Mouse (Mus musculus) embryonic facial prominence, embryonic 12.5 days (tissue): ENCODE data around the gene Cox19. TPM values are rescaled to one million over a fixed set of nuclear protein-coding genes. Genes with fewer than 3 reads are reported as not detected.

Source experiments
- ATAC-seq: fragments of 200-750 bp; cut with Nextera tagmentation; 2 replicates; pipeline ENCODE4 v1.8.0; 2017; ENCODE audit not compliant: insufficient number of reproducible peaks, insufficient read depth, low FRiP score, low TSS enrichment
- H3K27ac ChIP-seq: fragments of 300-500 bp; sonication (generic); 2 replicates; pipeline ENCODE4 v1.5.1; 2016; ENCODE audit warnings: mild to moderate bottlenecking
- H3K27me3 ChIP-seq: fragments of 300-500 bp; sonication (generic); 2 replicates; pipeline ENCODE4 v1.6.1; 2016; ENCODE audit warnings: mild to moderate bottlenecking, moderate library complexity
- H3K36me3 ChIP-seq: fragments of 300-500 bp; sonication (generic); 2 replicates; pipeline ENCODE4 v1.6.1; 2016; ENCODE audit warnings: mild to moderate bottlenecking
- H3K4me1 ChIP-seq: fragments of 300-500 bp; sonication (generic); 2 replicates; pipeline ENCODE4 v1.6.1; 2016
- H3K4me2 ChIP-seq: fragments of 300-500 bp; sonication (generic); replicated peaks from 2 replicates; pipeline ENCODE4 v1.6.1; 2016; ENCODE audit warnings: mild to moderate bottlenecking, moderate library complexity
- H3K4me3 ChIP-seq: fragments of 300-500 bp; sonication (generic); 2 replicates; pipeline ENCODE4 v1.5.1; 2016; ENCODE audit warnings: mild to moderate bottlenecking
- H3K9ac ChIP-seq: fragments of 300-500 bp; sonication (generic); 2 replicates; pipeline ENCODE4 v1.6.1; 2016; ENCODE audit warnings: mild to moderate bottlenecking, moderate library complexity
- H3K9me3 ChIP-seq: fragments of 300-500 bp; sonication (generic); 2 replicates; pipeline ENCODE4 v1.6.1; 2016; ENCODE audit warnings: mild to moderate bottlenecking, moderate library complexity
- WGBS: fragments of 180-500 bp; shearing (Covaris S2); methylation state at CpG from one replicate; pipeline ENCODE4 v1.1.7; 2016; 5-methylcytosine and 5-hydroxymethylcytosine counted together
- polyA plus RNA-seq: library from polyadenylated mRNA; unstranded; fragments of >200 nt; fragmentation: Nextera tagmentation; extraction: Ambion mirVana; gene quantifications from 2 replicates; pipeline ENCODE4 v1.2.1, GENCODE M21; 2016

Gene Cox19
- polyA plus RNA-seq, 1 experiment from 2014 or later, result 110 TPM

DNA sequence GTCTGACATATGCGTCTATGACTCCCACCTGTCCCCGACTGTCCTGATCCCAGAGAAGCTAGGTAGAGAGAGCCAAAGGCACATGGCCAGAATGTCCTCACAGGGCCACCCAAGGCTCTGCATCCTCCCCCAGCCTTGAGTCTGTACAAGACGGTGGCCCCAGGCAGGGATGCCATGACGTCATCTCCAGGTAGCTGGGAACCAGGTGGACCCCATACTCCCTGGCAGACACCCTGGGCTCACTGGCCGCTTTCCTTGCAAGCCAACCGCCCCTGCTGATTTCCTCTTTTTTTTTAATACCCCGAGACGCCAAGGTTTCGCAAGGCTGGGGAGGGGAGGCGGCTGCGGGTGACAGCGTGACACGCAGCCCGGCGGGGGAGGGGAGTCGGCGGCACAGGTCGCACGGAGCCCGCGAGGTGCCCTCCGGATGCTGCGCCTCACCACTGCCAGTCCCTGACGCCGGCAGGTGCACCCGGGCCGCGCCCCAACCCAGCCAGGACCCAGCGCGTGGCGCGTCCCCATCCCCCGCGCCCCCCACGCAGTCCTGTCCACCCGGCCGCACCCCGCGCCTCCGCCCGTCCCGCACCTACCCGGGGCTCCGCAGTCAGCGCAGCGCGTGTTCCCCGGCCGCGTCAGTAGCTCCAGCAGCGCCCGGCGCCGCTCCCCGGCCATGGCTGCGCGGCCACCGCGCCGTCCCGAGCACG is 26.4 kb downstream of the Cox19 start:
- peak; percentile 10; the same call in 1 of the 2 replicates for ATAC-seq
- Histone ChIP-seq H3K27ac (no peak overlapping the region), H3K9ac (peak overlapping the region; percentile 67), H3K4me2 (peak overlapping the region; percentile 98), H3K36me3 (no peaks in the 10 kb centered on the region), H3K4me3 (peak overlapping the region; percentile 54), H3K27me3 (peaks cover 48% of the 10 kb centered on the region), H3K9me3 (no peaks in the 10 kb centered on the region), H3K4me1 (peaks cover 6% of the 10 kb centered on the region; the same call in 1 of the 2 replicates)
- 2% methylated on average over 60 of the region's 62 CpGs for WGBS

DNA sequence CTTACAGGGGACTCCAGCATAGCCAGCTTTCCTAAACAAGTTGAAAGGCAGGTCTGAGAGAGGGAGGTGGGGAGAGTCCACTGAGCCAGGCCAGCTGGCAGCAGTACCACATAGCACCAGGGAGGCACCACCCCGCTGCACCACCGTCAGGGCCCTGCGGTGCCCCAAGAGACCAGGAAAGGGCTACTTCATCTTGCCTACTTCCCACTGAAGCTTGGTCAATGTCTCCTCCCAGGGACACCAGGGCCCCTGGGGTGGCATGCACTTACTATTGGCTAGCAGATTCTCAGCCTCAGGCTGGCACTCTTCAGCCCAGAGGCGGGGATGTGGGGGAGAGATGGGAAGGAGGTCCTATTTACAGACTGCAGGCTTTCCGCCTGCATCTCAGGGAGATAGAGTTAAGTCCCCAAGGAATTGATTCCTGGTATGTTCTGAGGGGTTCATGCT is 27.1 kb downstream of the Cox19 start:
- H3K9ac ChIP-seq, result no peak overlapping the region
- no peaks in the 10 kb centered on the region for H3K9me3 ChIP-seq
- no peak overlapping the region for H3K4me2 ChIP-seq
- no peak overlapping the region for H3K27ac ChIP-seq
- H3K4me3 ChIP-seq, result no peak overlapping the region
- peaks cover 48% of the 10 kb centered on the region for H3K27me3 ChIP-seq
- no peak for ATAC-seq
- H3K36me3 ChIP-seq, result no peaks in the 10 kb centered on the region
- 73% methylated on average over 5 of the region's 5 CpGs for WGBS
- H3K4me1 ChIP-seq, result peaks cover 6% of the 10 kb centered on the region; the same call in 1 of the 2 replicates

DNA sequence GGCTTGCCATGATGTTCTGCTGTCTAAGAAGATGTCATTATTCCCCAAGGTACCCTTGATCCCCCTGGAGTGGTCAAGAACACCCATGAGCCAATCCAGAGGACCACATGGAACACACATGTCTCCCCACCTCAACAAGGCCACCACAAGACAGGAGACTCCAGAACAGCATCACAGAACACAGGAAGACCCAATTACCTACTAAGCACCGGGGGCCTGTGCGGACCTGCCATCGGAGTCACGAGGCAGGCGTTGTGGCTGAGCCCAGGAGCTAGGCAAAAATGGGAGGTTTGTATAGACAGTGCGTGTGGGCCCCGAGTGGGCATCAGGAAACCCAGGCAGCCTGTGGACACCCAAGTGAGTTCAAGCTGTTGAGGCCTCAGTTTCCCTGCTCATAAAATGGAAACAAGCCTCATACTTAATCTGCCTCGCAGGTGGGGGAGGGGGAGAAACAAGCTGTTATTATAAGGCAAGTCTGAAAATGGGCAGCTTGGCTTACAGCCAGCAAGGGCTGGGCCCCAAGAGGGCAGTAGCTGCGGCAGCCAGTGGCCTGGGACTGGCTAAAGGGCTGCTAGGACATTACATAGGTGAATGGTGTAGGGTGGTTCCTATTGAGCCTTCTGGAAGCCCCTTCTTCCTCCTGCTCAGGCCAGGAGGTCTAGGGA is 27.8 kb downstream of the Cox19 start:
- Histone ChIP-seq H3K9me3 (no peaks in the 10 kb centered on the region), H3K4me2 (no peak overlapping the region), H3K27me3 (peaks cover 48% of the 10 kb centered on the region), H3K27ac (no peak overlapping the region), H3K4me1 (peaks cover 6% of the 10 kb centered on the region; the same call in 1 of the 2 replicates), H3K4me3 (no peak overlapping the region), H3K9ac (no peak overlapping the region), H3K36me3 (no peaks in the 10 kb centered on the region)
- ATAC-seq, result no peak
- WGBS, result 82% methylated on average over 9 of the region's 9 CpGs

DNA sequence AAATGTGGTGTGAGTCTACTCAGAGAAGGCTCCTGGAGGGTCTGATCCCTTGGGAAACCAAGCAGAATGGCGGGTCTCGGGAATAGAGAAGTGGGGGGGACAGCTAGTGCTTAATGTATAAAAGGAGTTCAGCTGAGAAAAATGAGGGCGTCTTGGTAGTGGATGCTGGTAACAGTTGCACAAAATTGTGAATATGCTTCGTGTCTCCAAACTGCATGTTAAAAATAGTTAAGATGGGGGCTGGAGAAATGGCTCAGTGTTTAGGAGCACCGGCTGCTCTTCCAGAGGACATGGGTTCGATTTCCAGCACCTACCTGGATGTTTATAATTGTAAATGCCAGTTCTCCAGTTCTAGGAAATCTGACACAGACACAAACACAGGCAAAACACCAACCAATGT is 29.9 kb downstream of the Cox19 start:
- no peak overlapping the region for H3K9ac ChIP-seq
- H3K9me3 ChIP-seq, result no peaks in the 10 kb centered on the region
- 78% methylated on average over 6 of the region's 6 CpGs for WGBS
- H3K4me2 ChIP-seq, result no peak overlapping the region
- H3K27me3 ChIP-seq, result peaks cover 36% of the 10 kb centered on the region
- peaks cover 6% of the 10 kb centered on the region; the same call in 1 of the 2 replicates for H3K4me1 ChIP-seq
- no peak overlapping the region for H3K27ac ChIP-seq
- no peak overlapping the region for H3K4me3 ChIP-seq
- no peaks in the 10 kb centered on the region for H3K36me3 ChIP-seq
- ATAC-seq, result no peak

DNA sequence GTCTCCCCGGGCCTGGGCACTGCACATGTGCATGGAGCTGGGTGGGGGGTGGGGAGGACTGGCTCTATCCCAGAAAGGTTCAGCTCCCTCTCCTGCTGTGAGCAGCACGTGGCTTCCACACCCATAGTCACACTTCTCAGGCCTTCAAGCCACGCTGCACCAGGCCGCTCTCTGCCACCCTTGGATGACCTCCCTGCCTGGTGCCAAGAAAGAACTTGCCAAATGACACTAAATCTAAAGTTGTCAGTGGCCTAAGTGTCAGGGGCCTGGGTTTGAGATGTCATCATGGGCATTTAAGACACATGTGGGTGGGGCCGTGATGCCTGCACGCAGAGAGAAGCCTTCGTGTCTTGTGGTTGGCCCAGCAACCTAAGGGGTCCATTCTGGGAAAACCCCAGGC is 30.8 kb downstream of the Cox19 start:
- Histone ChIP-seq H3K4me2 (no peak overlapping the region), H3K9ac (no peak overlapping the region; the same call in 1 of the 2 replicates), H3K4me1 (peaks cover 6% of the 10 kb centered on the region; the same call in 1 of the 2 replicates), H3K36me3 (no peaks in the 10 kb centered on the region), H3K27me3 (peaks cover 27% of the 10 kb centered on the region), H3K4me3 (no peak overlapping the region), H3K9me3 (no peaks in the 10 kb centered on the region), H3K27ac (no peak overlapping the region)
- 80% methylated on average over 7 of the region's 7 CpGs for WGBS
- no peak for ATAC-seq

DNA sequence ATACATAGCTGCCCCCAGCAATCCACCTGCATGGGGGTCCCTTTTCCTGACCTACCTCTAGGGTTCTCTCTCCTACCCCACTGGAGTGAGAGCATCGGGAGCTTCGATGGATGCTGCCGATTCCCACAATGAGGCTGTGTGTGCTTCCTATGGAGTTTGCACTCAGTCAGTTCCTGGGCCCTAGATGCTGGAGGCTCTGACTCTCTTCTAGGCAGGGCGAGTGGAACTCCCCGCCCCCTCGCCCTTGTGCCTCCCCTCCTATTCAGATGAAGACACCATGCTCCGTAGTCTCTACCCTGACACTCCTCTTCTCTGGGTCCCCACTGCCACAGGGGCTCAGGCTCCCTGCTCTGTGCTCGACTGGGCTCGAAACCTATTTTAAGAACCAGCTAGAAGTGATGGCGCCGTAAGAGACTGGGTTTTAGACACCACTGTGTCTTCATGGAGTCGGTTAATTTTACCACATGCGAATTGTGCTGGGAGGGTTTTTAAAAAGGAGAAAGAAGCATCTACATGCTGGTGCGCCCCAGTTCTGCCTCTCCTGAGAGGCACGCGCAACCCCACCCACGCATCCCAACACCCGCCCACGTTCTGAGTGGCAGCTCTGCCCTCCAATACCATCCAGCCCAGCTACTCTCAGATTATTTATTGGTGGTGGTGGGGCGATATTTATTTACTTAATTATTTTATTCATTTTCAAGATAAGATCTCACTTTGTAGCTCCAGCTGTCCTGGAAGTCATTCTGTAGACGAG is 33.3 kb downstream of the Cox19 start:
- Histone ChIP-seq H3K27me3 (peaks cover 4% of the 10 kb centered on the region; the same call in 1 of the 2 replicates), H3K4me2 (no peak overlapping the region), H3K4me3 (no peak overlapping the region), H3K9me3 (no peaks in the 10 kb centered on the region), H3K9ac (no peak overlapping the region), H3K27ac (no peak overlapping the region), H3K36me3 (no peaks in the 10 kb centered on the region), H3K4me1 (no peaks in the 10 kb centered on the region)
- WGBS, result 63% methylated on average over 21 of the region's 21 CpGs
- ATAC-seq, result no peak

DNA sequence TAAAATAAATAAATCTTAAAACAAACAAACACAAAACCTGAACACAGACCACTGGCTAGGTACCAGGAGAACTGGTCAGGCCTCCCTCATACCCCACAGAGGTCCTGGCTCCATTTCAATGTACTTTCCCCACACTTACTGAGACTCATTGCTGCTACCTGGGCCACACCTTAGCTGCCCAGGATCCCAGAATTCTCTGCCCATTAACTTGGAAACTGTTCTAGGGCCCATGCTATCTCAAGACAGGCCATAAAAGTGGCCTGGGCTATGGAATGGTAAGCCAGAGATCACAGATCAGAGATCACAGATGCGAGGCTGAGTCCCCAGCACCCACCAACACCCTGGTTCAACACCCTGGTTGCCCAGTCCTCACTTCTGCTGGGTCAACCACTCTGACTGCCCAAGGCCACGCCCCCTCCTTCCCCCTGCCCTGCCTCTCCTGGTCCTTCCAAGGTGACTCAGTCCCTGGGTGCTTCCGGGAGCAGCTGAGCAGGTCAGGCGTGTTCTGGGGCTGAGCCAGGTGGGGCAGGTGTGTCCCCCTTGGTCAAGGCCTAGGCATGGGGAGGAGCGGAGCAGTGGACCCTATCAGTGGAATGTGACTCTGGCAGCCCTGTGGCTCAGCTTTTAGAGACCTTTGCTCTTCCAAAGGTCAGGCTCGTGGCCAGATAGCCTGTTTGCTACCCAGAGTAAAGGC is 34.1 kb downstream of the Cox19 start:
- Histone ChIP-seq H3K36me3 (no peaks in the 10 kb centered on the region), H3K4me1 (no peaks in the 10 kb centered on the region), H3K9ac (no peak overlapping the region), H3K27me3 (peaks cover 1% of the 10 kb centered on the region; the same call in 1 of the 2 replicates), H3K4me2 (no peak overlapping the region), H3K27ac (no peak overlapping the region), H3K9me3 (no peaks in the 10 kb centered on the region), H3K4me3 (no peak overlapping the region)
- 73% methylated on average over 6 of the region's 6 CpGs for WGBS
- no peak for ATAC-seq

DNA sequence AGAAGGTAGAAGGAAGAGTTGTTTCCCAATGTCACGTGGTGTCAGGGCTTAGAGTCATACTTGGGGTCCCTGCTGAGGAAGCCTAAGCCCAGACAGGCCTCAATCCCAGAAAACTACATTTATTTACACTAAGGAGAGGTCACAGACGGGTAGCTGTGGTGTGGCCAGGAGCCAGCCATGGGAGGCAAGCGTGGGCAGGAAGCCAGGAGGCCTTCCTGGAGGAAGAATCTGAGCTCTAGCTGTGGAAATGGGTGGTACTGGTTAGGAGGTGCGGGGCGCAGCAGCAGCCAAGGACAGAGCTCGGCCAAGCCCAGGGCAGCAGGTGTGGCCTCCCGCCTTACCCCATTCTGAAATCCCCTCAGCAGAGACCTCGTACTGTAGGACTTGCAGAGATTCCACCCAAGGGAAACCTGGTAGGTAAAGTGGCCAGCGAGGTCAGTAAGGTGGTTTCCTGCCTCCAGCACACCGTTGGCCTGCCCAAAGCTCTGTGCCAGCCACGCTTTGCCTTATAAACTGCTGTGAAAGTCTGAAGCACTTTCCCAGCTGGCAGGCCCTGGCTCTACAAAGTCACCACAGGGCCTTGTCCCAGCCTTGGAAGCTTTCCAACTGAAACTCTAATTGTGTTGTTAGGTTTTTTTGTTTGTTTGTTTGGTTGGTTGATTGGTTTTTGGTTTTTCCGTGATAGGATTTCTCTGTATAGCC is 36.1 kb downstream of the Cox19 start:
- no peaks in the 10 kb centered on the region for H3K4me1 ChIP-seq
- no peaks in the 10 kb centered on the region for H3K27me3 ChIP-seq
- H3K36me3 ChIP-seq, result no peaks in the 10 kb centered on the region
- 82% methylated on average over 12 of the region's 12 CpGs for WGBS
- no peak for ATAC-seq
- H3K9me3 ChIP-seq, result no peaks in the 10 kb centered on the region
- H3K4me2 ChIP-seq, result no peak overlapping the region
- no peak overlapping the region for H3K9ac ChIP-seq
- H3K4me3 ChIP-seq, result no peak overlapping the region
- H3K27ac ChIP-seq, result no peak overlapping the region

DNA sequence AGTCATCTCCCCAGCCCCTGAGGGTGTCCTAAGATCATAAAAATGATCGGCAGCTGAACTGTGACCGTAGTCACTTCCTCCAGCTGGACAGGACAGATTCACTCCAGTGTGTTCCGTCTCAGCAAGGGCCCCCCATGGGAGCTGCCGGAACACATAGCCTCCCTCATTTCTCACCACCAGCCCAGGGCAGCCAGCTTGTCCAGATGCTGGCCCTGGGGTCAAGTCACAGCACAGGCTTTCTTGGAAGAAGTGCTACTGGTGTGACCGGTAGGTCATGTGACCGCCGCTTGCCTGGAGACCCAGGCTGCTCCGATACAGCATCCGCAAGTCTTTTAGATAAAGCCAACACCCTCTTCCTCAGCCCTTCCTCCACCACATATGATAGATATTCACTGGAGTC is 37.7 kb downstream of the Cox19 start:
- Histone ChIP-seq H3K9me3 (no peaks in the 10 kb centered on the region), H3K9ac (no peak overlapping the region), H3K27me3 (no peaks in the 10 kb centered on the region), H3K36me3 (no peaks in the 10 kb centered on the region), H3K27ac (no peak overlapping the region), H3K4me1 (no peaks in the 10 kb centered on the region), H3K4me2 (no peak overlapping the region), H3K4me3 (no peak overlapping the region)
- 69% methylated on average over 9 of the region's 9 CpGs for WGBS
- no peak for ATAC-seq

DNA sequence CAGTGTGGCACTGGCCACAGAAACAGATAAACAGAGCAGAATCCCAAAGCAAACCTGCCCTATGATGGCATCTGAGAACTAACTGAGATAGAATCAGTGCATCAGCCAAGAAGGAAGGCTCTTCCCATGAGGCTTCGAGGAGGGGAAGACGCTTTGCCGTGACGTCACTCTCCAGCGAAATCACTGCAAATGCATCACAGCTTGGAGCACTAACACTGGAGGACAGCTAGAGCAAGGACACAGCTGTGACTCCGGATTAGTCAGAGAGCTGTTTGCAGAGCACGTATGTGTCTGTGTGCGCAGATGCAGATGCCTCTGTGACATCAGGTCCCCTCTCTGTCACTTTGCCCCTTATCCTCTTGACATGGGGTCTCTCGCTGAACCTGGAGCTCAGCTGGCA is 39.4 kb downstream of the Cox19 start:
- Histone ChIP-seq H3K4me1 (no peaks in the 10 kb centered on the region), H3K27me3 (no peaks in the 10 kb centered on the region), H3K9ac (no peak overlapping the region), H3K36me3 (no peaks in the 10 kb centered on the region), H3K4me3 (no peak overlapping the region), H3K9me3 (no peaks in the 10 kb centered on the region), H3K27ac (no peak overlapping the region), H3K4me2 (no peak overlapping the region)
- no peak for ATAC-seq
- WGBS, result 90% methylated on average over 9 of the region's 9 CpGs

DNA sequence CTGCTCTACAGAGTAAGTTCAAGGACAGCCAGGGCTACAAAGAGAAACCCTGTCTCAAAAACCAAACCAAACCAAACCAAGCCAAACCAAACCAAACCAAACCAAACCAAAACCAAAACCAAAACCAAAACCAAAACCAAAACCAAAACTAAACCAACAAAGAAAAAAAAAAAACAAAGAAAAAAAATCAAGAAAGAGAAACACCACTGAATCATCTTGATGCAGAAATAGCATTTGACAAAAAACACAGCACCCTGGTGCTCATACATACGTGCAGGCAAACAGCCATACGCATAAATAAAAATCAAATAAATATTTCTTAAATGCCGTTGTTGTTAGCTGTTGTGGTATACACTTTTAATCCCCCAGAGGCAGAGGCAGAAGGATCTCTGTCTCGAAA is 40.7 kb downstream of the Cox19 start:
- Histone ChIP-seq H3K9me3 (no peaks in the 10 kb centered on the region), H3K4me2 (no peak overlapping the region), H3K4me1 (no peaks in the 10 kb centered on the region), H3K36me3 (no peaks in the 10 kb centered on the region), H3K9ac (no peak overlapping the region), H3K27ac (no peak overlapping the region), H3K4me3 (no peak overlapping the region), H3K27me3 (no peaks in the 10 kb centered on the region)
- no peak for ATAC-seq
- 90% methylated on average over 4 of the region's 4 CpGs for WGBS
